Mouse (Mus musculus) left cerebral cortex, adult 9 months (tissue): ENCODE data around the gene Pcca.

Experiments
- DNase-seq, 2 experiments: peaks; one replicate each; pipeline ENCODE4 v3.0.0; 2022; ENCODE audit warnings: low spot score in 2 of 2

Gene Pcca

GRCm38 (mm10) chr14:122736806-122737205 lies 202.7 kb downstream of the Pcca start:
- no peak for DNase-seq

- no peak for DNase-seq
Measured at GRCm38 (mm10) chr14:122747860-122748842, 214.0 kb downstream of the Pcca start.

GRCm38 (mm10) chr14:122751552-122751951 lies 217.4 kb downstream of the Pcca start:
- no peak for DNase-seq

- no peak for DNase-seq
Measured at GRCm38 (mm10) chr14:122753278-122753677, 219.2 kb downstream of the Pcca start.

- DNase-seq, result peak; percentile 10 to 25
Measured at GRCm38 (mm10) chr14:122754311-122754710, 220.2 kb downstream of the Pcca start.

GRCm38 (mm10) chr14:122755559-122755958 lies 221.4 kb downstream of the Pcca start:
- DNase-seq, result no peak

- DNase-seq, result no peak
Measured at GRCm38 (mm10) chr14:122756671-122757070, 222.5 kb downstream of the Pcca start.

- no peak for DNase-seq
Measured at GRCm38 (mm10) chr14:122759890-122760289, 225.8 kb downstream of the Pcca start.

- DNase-seq, result no peak
Measured at GRCm38 (mm10) chr14:122760803-122761202, 226.7 kb downstream of the Pcca start.

- DNase-seq, result no peak
Measured at GRCm38 (mm10) chr14:122762603-122763002, 228.5 kb downstream of the Pcca start.

- no peak for DNase-seq
Measured at GRCm38 (mm10) chr14:122765951-122766350, 231.8 kb downstream of the Pcca start.

- DNase-seq, result no peak
Measured at GRCm38 (mm10) chr14:122766448-122766847, 232.3 kb downstream of the Pcca start.

- DNase-seq, result no peak
Measured at GRCm38 (mm10) chr14:122784701-122785100, 250.6 kb downstream of the Pcca start.

GRCm38 (mm10) chr14:122788199-122788598 lies 254.1 kb downstream of the Pcca start:
- no peak for DNase-seq

- DNase-seq, result no peak
Measured at GRCm38 (mm10) chr14:122790111-122790510, 256.0 kb downstream of the Pcca start.

- no peak for DNase-seq
Measured at GRCm38 (mm10) chr14:122793368-122793767, 259.2 kb downstream of the Pcca start.

GRCm38 (mm10) chr14:122800296-122800695 lies 266.2 kb downstream of the Pcca start:
- DNase-seq, result no peak

- no peak for DNase-seq
Measured at GRCm38 (mm10) chr14:122821002-122821401, 286.9 kb downstream of the Pcca start.

- DNase-seq, result no peak
Measured at GRCm38 (mm10) chr14:122823791-122824190, 289.7 kb downstream of the Pcca start.

- no peak for DNase-seq
Measured at GRCm38 (mm10) chr14:122825464-122825863, 291.3 kb downstream of the Pcca start.

- DNase-seq, result no peak
Measured at GRCm38 (mm10) chr14:122830433-122830832, 296.3 kb downstream of the Pcca start.

- no peak for DNase-seq
Measured at GRCm38 (mm10) chr14:122833666-122834065, 299.5 kb downstream of the Pcca start.

GRCm38 (mm10) chr14:122834753-122835152 lies 300.6 kb downstream of the Pcca start:
- DNase-seq, result no peak
